Mouse (Mus musculus): ENCODE data around the gene Akap2. TPM values are rescaled to one million over a fixed set of nuclear protein-coding genes. Genes with fewer than 3 reads are reported as not detected.

Gene Akap2
- total RNA-seq, 2 experiments from 2014 or later: 41.5 to 44.8 TPM

- H3K4me3 ChIP-seq: no peak overlapping the region
- no peak for TF ChIP-seq CTCF (IDR thresholded peaks at IDR 0.05)
- intact Hi-C loops (cut with DNase I): no loop called here
- no peak overlapping the region for H3K27ac ChIP-seq
- DNase-seq (ENCODE audit: extremely low spot score in 1 of 2, low spot score in 2 of 2): no peak
Measured at GRCm38 (mm10) chr4:57732351-57732750, 14.9 kb downstream of the Akap2 start.

- Histone ChIP-seq H3K4me3 (no peak overlapping the region), H3K27ac (no peak overlapping the region)
- intact Hi-C loops (cut with DNase I): no loop called here
- peak in 1 of 2 experiments; percentile 23 for DNase-seq (ENCODE audit: extremely low spot score in 1 of 2, low spot score in 2 of 2)
- no peak for TF ChIP-seq CTCF (IDR thresholded peaks at IDR 0.05)
Measured at GRCm38 (mm10) chr4:57733445-57733844, 16.0 kb downstream of the Akap2 start.

GRCm38 (mm10) chr4:57735426-57735825 lies 18.0 kb downstream of the Akap2 start:
- H3K4me3 ChIP-seq: no peak overlapping the region
- no peak overlapping the region for H3K27ac ChIP-seq
- DNase-seq (ENCODE audit: extremely low spot score in 1 of 2, low spot score in 2 of 2): no peak
- intact Hi-C loops (cut with DNase I): no loop called here
- no peak for TF ChIP-seq CTCF (IDR thresholded peaks at IDR 0.05)

GRCm38 (mm10) chr4:57738856-57739552 lies 21.5 kb downstream of the Akap2 start:
- Histone ChIP-seq H3K27ac (no peak overlapping the region), H3K4me3 (no peak overlapping the region)
- no peak for TF ChIP-seq CTCF (IDR thresholded peaks at IDR 0.05)
- no peak for DNase-seq (ENCODE audit: extremely low spot score in 1 of 2, low spot score in 2 of 2)
- intact Hi-C loops (cut with DNase I): no loop called here

GRCm38 (mm10) chr4:57743325-57743929 lies 26.0 kb downstream of the Akap2 start:
- intact Hi-C loops (cut with DNase I): no loop called here
- H3K27ac ChIP-seq: no peak overlapping the region
- TF ChIP-seq CTCF (IDR thresholded peaks at IDR 0.05): no peak
- DNase-seq (ENCODE audit: extremely low spot score in 1 of 2, low spot score in 2 of 2): no peak
- H3K4me3 ChIP-seq: no peak overlapping the region

- no peak for DNase-seq (ENCODE audit: extremely low spot score in 1 of 2, low spot score in 2 of 2)
- Histone ChIP-seq H3K27ac (no peak overlapping the region), H3K4me3 (no peak overlapping the region)
- TF ChIP-seq CTCF (IDR thresholded peaks at IDR 0.05): no peak
- intact Hi-C loops (cut with DNase I): no loop called here
Measured at GRCm38 (mm10) chr4:57750651-57751050, 33.2 kb downstream of the Akap2 start.

- no peak overlapping the region for H3K4me3 ChIP-seq
- no peak for TF ChIP-seq CTCF (IDR thresholded peaks at IDR 0.05)
- no peak for DNase-seq (ENCODE audit: extremely low spot score in 1 of 2, low spot score in 2 of 2)
Measured at GRCm38 (mm10) chr4:57751054-57751453, 33.6 kb downstream of the Akap2 start.

GRCm38 (mm10) chr4:57751566-57751965 lies 34.1 kb downstream of the Akap2 start:
- no peak for DNase-seq (ENCODE audit: extremely low spot score in 1 of 2, low spot score in 2 of 2)
- Histone ChIP-seq H3K4me3 (no peak overlapping the region), H3K27ac (no peak overlapping the region)
- no peak for TF ChIP-seq CTCF (IDR thresholded peaks at IDR 0.05)
- intact Hi-C loops (cut with DNase I): no loop called here

More at GRCm38 (mm10) chr4:57751054-57751453, 33.6 kb downstream of the Akap2 start:
- no peak overlapping the region for H3K27ac ChIP-seq
- intact Hi-C loops (cut with DNase I): no loop called here

GRCm38 (mm10) chr4:57755085-57755484 lies 37.6 kb downstream of the Akap2 start:
- DNase-seq (ENCODE audit: extremely low spot score in 1 of 2, low spot score in 2 of 2): no peak
- no peak for TF ChIP-seq CTCF (IDR thresholded peaks at IDR 0.05)
- intact Hi-C loops (cut with DNase I): no loop called here
- Histone ChIP-seq H3K4me3 (no peak overlapping the region), H3K27ac (no peak overlapping the region)

GRCm38 (mm10) chr4:57757997-57758396 lies 40.5 kb downstream of the Akap2 start:
- no peak for TF ChIP-seq CTCF (IDR thresholded peaks at IDR 0.05)
- no peak overlapping the region for H3K4me3 ChIP-seq
- peak; percentile 16 to 25 for DNase-seq (ENCODE audit: extremely low spot score in 1 of 2, low spot score in 2 of 2)
- intact Hi-C loops (cut with DNase I): no loop called here
- H3K27ac ChIP-seq: peak overlapping the region; percentile 7; the same call in 1 of the 2 replicates

GRCm38 (mm10) chr4:57762424-57762823 lies 45.0 kb downstream of the Akap2 start:
- intact Hi-C loops (cut with DNase I): no loop called here
- no peak for TF ChIP-seq CTCF (IDR thresholded peaks at IDR 0.05)
- no peak overlapping the region for H3K4me3 ChIP-seq
- no peak overlapping the region for H3K27ac ChIP-seq
- DNase-seq (ENCODE audit: extremely low spot score in 1 of 2, low spot score in 2 of 2): no peak

GRCm38 (mm10) chr4:57764392-57764791 lies 46.9 kb downstream of the Akap2 start:
- TF ChIP-seq CTCF (IDR thresholded peaks at IDR 0.05): no peak
- Histone ChIP-seq H3K4me3 (no peak overlapping the region), H3K27ac (no peak overlapping the region; the same call in 1 of the 2 replicates)
- intact Hi-C loops (cut with DNase I): no loop called here
- DNase-seq (ENCODE audit: extremely low spot score in 1 of 2, low spot score in 2 of 2): no peak

- DNase-seq (ENCODE audit: extremely low spot score in 1 of 2, low spot score in 2 of 2): no peak
- Histone ChIP-seq H3K27ac (no peak overlapping the region; the same call in 1 of the 2 replicates), H3K4me3 (no peak overlapping the region)
- intact Hi-C loops (cut with DNase I): no loop called here
- no peak for TF ChIP-seq CTCF (IDR thresholded peaks at IDR 0.05)
Measured at GRCm38 (mm10) chr4:57764926-57765325, 47.5 kb downstream of the Akap2 start.

Data from left cerebral cortex, adult 2 months (tissue).